Mouse (Mus musculus) forebrain, embryonic 12.5 days (tissue): ENCODE measurements around the gene Fndc1. TPM values are rescaled to one million over a fixed set of nuclear protein-coding genes. Genes with fewer than 3 reads are reported as not detected.

Source experiments
- ATAC-seq: fragments of 200-750 bp; cut with Nextera tagmentation; 2 replicates; pipeline ENCODE4 v1.8.0; 2017; ENCODE audit warnings: moderate TSS enrichment; ENCODE audit not compliant: low FRiP score
- H3K27ac ChIP-seq: fragments of 300-500 bp; sonication (generic); 2 replicates; pipeline ENCODE4 v1.5.1; 2016; ENCODE audit warnings: mild to moderate bottlenecking
- H3K27me3 ChIP-seq: fragments of 300-500 bp; sonication (generic); 2 replicates; pipeline ENCODE4 v1.6.1; 2016; ENCODE audit warnings: mild to moderate bottlenecking
- H3K36me3 ChIP-seq: fragments of 300-500 bp; sonication (generic); replicated peaks from 2 replicates; pipeline ENCODE4 v1.6.1; 2016; ENCODE audit warnings: mild to moderate bottlenecking
- H3K4me1 ChIP-seq: fragments of 300-500 bp; sonication (generic); 2 replicates; pipeline ENCODE4 v1.6.1; 2016
- H3K4me2 ChIP-seq: fragments of 300-500 bp; sonication (generic); 2 replicates; pipeline ENCODE4 v1.6.1; 2016; ENCODE audit warnings: mild to moderate bottlenecking, moderate library complexity
- H3K4me3 ChIP-seq: fragments of 300-500 bp; sonication (generic); replicated peaks from 2 replicates; pipeline ENCODE4 v1.5.1; 2016; ENCODE audit warnings: mild to moderate bottlenecking
- H3K9ac ChIP-seq: fragments of 300-500 bp; sonication (generic); 2 replicates; pipeline ENCODE4 v1.6.1; 2016; ENCODE audit warnings: mild to moderate bottlenecking
- H3K9me3 ChIP-seq: fragments of 300-500 bp; sonication (generic); 2 replicates; pipeline ENCODE4 v1.6.1; 2016
- WGBS: fragments of 180-500 bp; shearing (Covaris S2); methylation state at CpG from one replicate; pipeline ENCODE4 v1.1.7; 2016; 5-methylcytosine and 5-hydroxymethylcytosine counted together
- polyA plus RNA-seq: library from polyadenylated mRNA; unstranded; fragments of >200 nt; fragmentation: Nextera tagmentation; extraction: Ambion mirVana; gene quantifications from 2 replicates; pipeline ENCODE4 v1.2.1, GENCODE M21; 2016

Fndc1 gene
- 0.79 and 1.3 TPM in 2 replicates for polyA plus RNA-seq

GRCm38 (mm10) chr17:7826819-7827515 is at the start of gene Fndc1:
Gene Fndc1 (minus strand): TSS chr17:7827302.
- peak within 1 kb of the TSS; percentile 55 for H3K9ac ChIP-seq
- WGBS, result 1% methylated on average over 56 of the region's 60 CpGs
- H3K27me3 ChIP-seq, result peaks cover 48% of the 10 kb centered on the region
- H3K4me2 ChIP-seq, result peak within 1 kb of the TSS; percentile 99
- H3K36me3 ChIP-seq, result no peaks in the 10 kb centered on the region
- H3K4me3 ChIP-seq, result peak within 1 kb of the TSS; percentile 53
- H3K27ac ChIP-seq, result no peak within 1 kb of the TSS
- ATAC-seq, result peak; percentile 61; the same call in 1 of the 2 replicates
- H3K4me1 ChIP-seq, result peaks cover 8% of the 10 kb centered on the region; the same call in 1 of the 2 replicates
- H3K9me3 ChIP-seq, result no peaks in the 10 kb centered on the region

- H3K4me2 ChIP-seq, result no peak overlapping the region
- H3K9ac ChIP-seq, result no peak overlapping the region
- 95% methylated on average over 13 of the region's 13 CpGs for WGBS
- no peaks in the 10 kb centered on the region for H3K9me3 ChIP-seq
- H3K27me3 ChIP-seq, result no peaks in the 10 kb centered on the region
- H3K36me3 ChIP-seq, result no peaks in the 10 kb centered on the region
- no peak for ATAC-seq
- peaks cover 10% of the 10 kb centered on the region; the same call in 1 of the 2 replicates for H3K4me1 ChIP-seq
- H3K27ac ChIP-seq, result no peak overlapping the region
- no peak overlapping the region for H3K4me3 ChIP-seq
Observed at GRCm38 (mm10) chr17:7876541-7876940, 49.4 kb upstream of the Fndc1 start.

- Histone ChIP-seq H3K4me2 (0 out of 2 replicates have a peak overlapping the region, but pooled peaks have one; percentile 21), H3K36me3 (no peaks in the 10 kb centered on the region), H3K27me3 (no peaks in the 10 kb centered on the region), H3K4me3 (no peak overlapping the region), H3K9ac (no peak overlapping the region), H3K4me1 (peaks cover 10% of the 10 kb centered on the region; the same call in 1 of the 2 replicates), H3K9me3 (no peaks in the 10 kb centered on the region), H3K27ac (no peak overlapping the region)
- ATAC-seq, result no peak
- 38% methylated on average over 11 of the region's 12 CpGs for WGBS
Observed at GRCm38 (mm10) chr17:7875941-7876461, 48.9 kb upstream of the Fndc1 start.

GRCm38 (mm10) chr17:7874776-7875531 is 47.9 kb upstream of the Fndc1 start:
- H3K4me1 ChIP-seq, result peaks cover 10% of the 10 kb centered on the region; the same call in 1 of the 2 replicates

DNA sequence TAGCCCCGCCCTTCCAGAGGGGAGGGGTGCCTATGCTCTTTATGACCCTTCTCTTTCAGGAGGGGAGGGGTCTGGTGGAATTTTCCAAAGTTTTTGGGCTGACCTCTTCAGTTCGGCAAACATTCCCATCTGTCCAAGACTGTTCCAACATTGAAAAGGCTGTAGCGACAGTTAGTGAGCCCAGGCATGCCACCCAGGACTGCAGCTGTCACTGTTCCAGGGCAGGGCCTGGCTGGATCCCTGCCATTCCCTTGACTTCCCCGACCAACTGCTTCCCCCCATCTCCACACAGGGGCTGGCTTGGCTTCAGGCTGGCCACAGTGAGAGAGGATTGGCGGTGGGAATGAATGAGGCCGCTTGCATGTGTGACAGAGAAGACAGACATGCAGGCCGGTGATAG is 46.3 kb upstream of the Fndc1 start:
- no peaks in the 10 kb centered on the region for H3K27me3 ChIP-seq
- H3K27ac ChIP-seq, result no peak overlapping the region
- peaks cover 12% of the 10 kb centered on the region; the same call in 1 of the 2 replicates for H3K4me1 ChIP-seq
- WGBS, result 75% methylated on average over 7 of the region's 7 CpGs
- no peaks in the 10 kb centered on the region for H3K36me3 ChIP-seq
- H3K4me2 ChIP-seq, result no peak overlapping the region
- ATAC-seq, result no peak
- H3K9me3 ChIP-seq, result no peaks in the 10 kb centered on the region
- no peak overlapping the region for H3K4me3 ChIP-seq
- H3K9ac ChIP-seq, result no peak overlapping the region

More at GRCm38 (mm10) chr17:7874776-7875531, 47.9 kb upstream of the Fndc1 start:
- Histone ChIP-seq H3K4me2 (no peak overlapping the region), H3K9me3 (no peaks in the 10 kb centered on the region), H3K36me3 (no peaks in the 10 kb centered on the region), H3K27ac (no peak overlapping the region), H3K27me3 (no peaks in the 10 kb centered on the region), H3K4me3 (no peak overlapping the region), H3K9ac (no peak overlapping the region)
- 82% methylated on average over 21 of the region's 21 CpGs for WGBS
- ATAC-seq, result no peak

GRCm38 (mm10) chr17:7871800-7872199 is 44.7 kb upstream of the Fndc1 start:
- Histone ChIP-seq H3K27ac (no peak overlapping the region), H3K36me3 (no peaks in the 10 kb centered on the region), H3K4me2 (no peak overlapping the region), H3K4me1 (peaks cover 12% of the 10 kb centered on the region; the same call in 1 of the 2 replicates), H3K4me3 (no peak overlapping the region), H3K9ac (no peak overlapping the region), H3K27me3 (no peaks in the 10 kb centered on the region), H3K9me3 (no peaks in the 10 kb centered on the region)
- 78% methylated on average over 10 of the region's 10 CpGs for WGBS
- ATAC-seq, result no peak

DNA sequence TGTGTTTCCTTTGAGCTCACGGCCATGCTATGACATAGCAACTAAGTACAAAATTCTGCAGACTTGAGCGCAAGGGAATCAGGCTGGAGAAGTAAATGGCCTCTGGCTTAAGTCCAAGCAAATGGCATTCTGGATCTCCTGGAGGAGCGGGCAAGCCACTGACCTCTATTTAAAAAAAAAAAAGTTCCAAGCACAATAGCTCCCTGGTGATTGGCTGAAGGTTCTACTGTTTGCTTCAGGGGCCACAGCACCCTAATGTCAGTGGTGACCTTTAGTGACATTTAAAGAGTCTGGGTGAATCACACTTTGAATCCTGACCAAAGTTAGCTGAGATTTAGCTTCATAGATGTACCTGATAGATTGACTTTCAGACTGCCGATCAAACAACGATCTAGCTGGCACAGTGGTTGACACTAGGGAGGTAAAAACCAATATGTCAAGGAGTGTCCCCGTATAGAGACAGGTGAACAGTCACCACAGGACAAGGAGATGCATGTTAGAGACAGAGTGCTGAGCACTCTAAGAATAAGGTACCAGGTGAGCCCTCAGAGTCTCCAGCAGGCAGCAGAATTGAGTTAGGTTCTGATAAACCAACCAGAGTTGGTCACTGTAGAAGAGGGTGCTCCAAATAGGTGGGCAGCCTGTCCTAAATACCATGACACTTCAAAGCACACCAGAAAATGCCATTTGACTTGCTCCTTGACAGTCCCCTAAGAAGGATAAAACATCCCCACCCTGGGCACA is 43.9 kb upstream of the Fndc1 start:
- peaks cover 9% of the 10 kb centered on the region; the same call in 1 of the 2 replicates for H3K4me1 ChIP-seq
- no peaks in the 10 kb centered on the region for H3K36me3 ChIP-seq
- no peak overlapping the region for H3K9ac ChIP-seq
- H3K27ac ChIP-seq, result no peak overlapping the region
- 86% methylated on average over 6 of the region's 6 CpGs for WGBS
- no peak overlapping the region for H3K4me2 ChIP-seq
- no peaks in the 10 kb centered on the region for H3K27me3 ChIP-seq
- H3K4me3 ChIP-seq, result no peak overlapping the region
- no peak for ATAC-seq
- no peaks in the 10 kb centered on the region for H3K9me3 ChIP-seq

- Histone ChIP-seq H3K9ac (no peak overlapping the region), H3K9me3 (no peaks in the 10 kb centered on the region), H3K4me3 (no peak overlapping the region), H3K27ac (no peak overlapping the region), H3K4me1 (peaks cover 2% of the 10 kb centered on the region; the same call in 1 of the 2 replicates), H3K27me3 (no peaks in the 10 kb centered on the region), H3K36me3 (no peaks in the 10 kb centered on the region), H3K4me2 (no peak overlapping the region)
- no peak for ATAC-seq
- WGBS, result 80% methylated on average over 7 of the region's 7 CpGs
Observed at GRCm38 (mm10) chr17:7869114-7869513, 42.0 kb upstream of the Fndc1 start.

GRCm38 (mm10) chr17:7868631-7869030 is 41.5 kb upstream of the Fndc1 start:
- Histone ChIP-seq H3K9ac (no peak overlapping the region), H3K4me2 (no peak overlapping the region), H3K4me1 (peaks cover 2% of the 10 kb centered on the region; the same call in 1 of the 2 replicates), H3K36me3 (no peaks in the 10 kb centered on the region), H3K9me3 (no peaks in the 10 kb centered on the region), H3K27ac (no peak overlapping the region), H3K27me3 (no peaks in the 10 kb centered on the region), H3K4me3 (no peak overlapping the region)
- ATAC-seq, result no peak
- 11% methylated on average over 4 of the region's 4 CpGs for WGBS

DNA sequence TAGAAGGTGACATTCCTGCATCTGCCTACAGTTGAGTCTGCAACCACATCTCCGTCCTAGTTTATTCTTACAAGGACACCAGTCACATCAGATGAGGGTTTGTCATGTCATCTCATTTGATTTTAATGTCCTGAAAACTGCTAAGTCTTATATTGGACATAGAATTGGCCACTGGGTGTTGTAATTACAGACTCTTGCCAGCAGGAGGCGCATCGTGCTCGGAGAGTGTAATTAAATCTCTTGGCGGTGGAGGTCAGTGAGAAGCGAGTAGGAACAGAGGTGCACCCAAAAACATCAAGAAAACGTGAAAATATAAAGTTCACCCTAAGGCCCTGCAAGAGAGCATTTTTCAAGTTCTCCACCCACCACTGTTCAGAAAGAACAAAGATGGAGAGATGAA is 37.6 kb upstream of the Fndc1 start:
- peaks cover 9% of the 10 kb centered on the region; the same call in 1 of the 2 replicates for H3K4me1 ChIP-seq
- H3K9me3 ChIP-seq, result no peaks in the 10 kb centered on the region
- no peak overlapping the region for H3K27ac ChIP-seq
- no peak for ATAC-seq
- WGBS, result 9% methylated on average over 7 of the region's 7 CpGs
- H3K27me3 ChIP-seq, result no peaks in the 10 kb centered on the region
- no peak overlapping the region for H3K9ac ChIP-seq
- no peaks in the 10 kb centered on the region for H3K36me3 ChIP-seq
- H3K4me2 ChIP-seq, result no peak overlapping the region
- H3K4me3 ChIP-seq, result no peak overlapping the region

- no peaks in the 10 kb centered on the region for H3K27me3 ChIP-seq
- H3K36me3 ChIP-seq, result no peaks in the 10 kb centered on the region
- no peak overlapping the region for H3K4me3 ChIP-seq
- H3K9me3 ChIP-seq, result no peaks in the 10 kb centered on the region
- no peak for ATAC-seq
- H3K9ac ChIP-seq, result no peak overlapping the region
- 28% methylated on average over 4 of the region's 4 CpGs for WGBS
- no peak overlapping the region for H3K4me2 ChIP-seq
- no peak overlapping the region for H3K27ac ChIP-seq
- peaks cover 7% of the 10 kb centered on the region for H3K4me1 ChIP-seq
Observed at GRCm38 (mm10) chr17:7863745-7864144, 36.6 kb upstream of the Fndc1 start.
